Mouse (Mus musculus): ENCODE data around the gene Snx8.

Gene Snx8

GRCm38 (mm10) chr5:140388588-140389576 lies at the start of gene Snx8:
Gene Snx8 (minus strand): TSS chr5:140389262.
- DNase-seq (ENCODE audit: low read depth, low spot score) = peak; percentile 95

- no peak for DNase-seq (ENCODE audit: low read depth, low spot score)
Measured at GRCm38 (mm10) chr5:140425016-140425783, 36.1 kb upstream of the Snx8 start.

DNA sequence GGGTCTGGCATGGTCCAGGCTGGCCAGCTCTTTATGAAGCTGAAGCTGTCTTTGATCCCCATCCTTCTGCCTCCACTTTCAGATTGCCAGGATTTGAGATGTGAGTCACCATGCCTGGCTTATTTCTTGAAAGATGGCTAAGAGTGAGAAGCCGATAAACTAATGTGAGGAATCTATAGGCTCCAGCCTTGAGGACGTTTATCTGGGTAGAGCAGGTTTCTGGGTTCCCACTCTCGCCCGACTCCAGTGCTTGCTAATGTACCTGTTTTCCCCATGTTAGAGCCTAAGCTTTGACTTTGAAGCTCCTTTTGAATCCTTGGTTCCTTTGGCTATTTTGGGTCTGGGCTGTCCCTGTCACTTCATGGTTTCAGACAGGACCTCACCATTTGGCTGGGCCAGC lies 31.6 kb upstream of the Snx8 start:
- no peak for DNase-seq (ENCODE audit: low read depth, low spot score)

GRCm38 (mm10) chr5:140419442-140420080 lies 30.5 kb upstream of the Snx8 start:
- DNase-seq (ENCODE audit: low read depth, low spot score) = no peak

DNA sequence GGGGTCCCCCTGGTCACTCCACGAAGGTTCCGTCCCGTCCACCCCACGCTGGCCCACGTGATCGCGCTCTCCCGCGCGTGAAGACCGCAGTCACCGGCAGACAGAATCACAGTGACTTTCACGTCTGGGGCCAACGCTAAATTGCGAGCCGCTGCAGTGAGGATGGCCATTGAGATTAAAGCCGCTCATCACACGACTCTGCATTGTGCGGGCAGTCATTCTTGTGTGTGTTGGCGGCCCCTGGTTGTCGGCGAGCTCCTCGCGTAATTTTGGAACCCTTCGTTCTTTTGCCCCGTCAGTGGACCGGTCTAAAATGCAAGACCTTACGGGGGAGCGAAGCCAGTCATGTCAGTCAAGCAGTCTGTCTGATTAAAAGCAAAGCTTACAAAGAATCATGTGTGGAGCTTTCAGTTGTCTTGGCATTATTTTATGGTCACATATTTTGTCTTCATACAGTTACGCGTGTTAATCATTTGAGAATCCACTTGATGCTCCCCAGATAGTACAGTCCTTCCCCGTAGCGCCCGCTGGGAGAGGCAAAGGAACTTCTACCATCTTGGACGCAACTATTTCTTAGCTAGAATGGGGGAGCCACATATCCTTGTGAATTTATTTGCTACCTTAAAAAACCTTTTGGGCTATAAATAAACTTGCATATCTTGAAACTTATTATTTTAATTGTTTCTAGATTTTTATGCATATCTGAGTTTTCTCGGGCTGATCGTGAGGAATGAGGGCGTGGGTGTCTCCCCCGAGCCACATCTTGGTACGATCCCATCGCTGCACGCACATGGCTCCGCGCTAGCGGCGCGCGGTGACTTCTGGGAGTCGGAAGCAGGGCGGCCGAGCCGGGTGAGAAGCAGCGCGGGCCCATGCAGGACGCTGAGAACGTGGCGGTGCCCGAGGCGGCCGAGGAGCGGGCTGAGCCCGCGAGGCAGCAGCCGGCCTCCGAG lies 29.7 kb upstream of the Snx8 start, which contains the start of gene Eif3b:
Gene Eif3b (plus strand): TSS at position 840 of the 953 bp plus-strand sequence.
- DNase-seq (ENCODE audit: low read depth, low spot score) = peak; percentile 97

DNA sequence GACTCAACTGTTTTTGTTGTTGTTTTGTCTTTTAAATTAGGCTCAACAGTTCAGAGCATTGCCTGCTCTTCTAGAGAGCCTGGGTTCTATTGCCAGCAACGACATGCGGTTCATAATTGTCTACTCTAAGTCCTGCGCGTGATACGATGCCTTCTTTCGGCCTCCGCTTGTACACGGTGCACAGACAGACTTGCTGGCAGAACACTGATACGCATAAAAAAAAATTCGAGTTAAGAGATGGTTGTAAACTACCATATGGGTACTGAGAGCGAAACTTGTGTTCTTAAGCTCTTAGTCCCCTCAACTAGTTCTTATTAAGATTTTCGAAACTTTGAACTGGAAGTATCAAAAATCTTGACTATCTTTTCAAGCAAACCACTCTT lies 29.0 kb upstream of the Snx8 start:
- no peak for DNase-seq (ENCODE audit: low read depth, low spot score)

- DNase-seq (ENCODE audit: low read depth, low spot score) = no peak
Measured at GRCm38 (mm10) chr5:140414647-140415046, 25.6 kb upstream of the Snx8 start.

DNA sequence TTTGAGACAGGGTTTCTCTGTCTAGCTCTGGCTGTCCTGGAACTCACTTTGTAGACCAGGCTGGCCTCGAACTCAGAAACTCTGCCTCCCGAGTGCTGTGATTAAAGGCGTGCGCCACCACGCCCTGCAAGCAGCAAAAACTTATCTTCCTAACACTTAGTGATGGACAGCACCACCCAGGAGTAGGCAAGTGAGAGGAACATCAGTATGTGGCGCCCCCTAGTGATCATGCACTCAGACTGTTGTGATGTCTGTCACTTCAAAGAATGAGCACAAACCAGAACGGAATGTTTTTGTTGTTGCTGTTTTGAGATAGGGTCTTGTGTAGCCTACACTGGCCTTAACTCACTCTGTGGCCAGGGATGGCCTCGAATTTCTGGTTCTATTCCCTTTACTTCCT lies 22.3 kb upstream of the Snx8 start:
- DNase-seq (ENCODE audit: low read depth, low spot score) = peak; percentile 66

DNA sequence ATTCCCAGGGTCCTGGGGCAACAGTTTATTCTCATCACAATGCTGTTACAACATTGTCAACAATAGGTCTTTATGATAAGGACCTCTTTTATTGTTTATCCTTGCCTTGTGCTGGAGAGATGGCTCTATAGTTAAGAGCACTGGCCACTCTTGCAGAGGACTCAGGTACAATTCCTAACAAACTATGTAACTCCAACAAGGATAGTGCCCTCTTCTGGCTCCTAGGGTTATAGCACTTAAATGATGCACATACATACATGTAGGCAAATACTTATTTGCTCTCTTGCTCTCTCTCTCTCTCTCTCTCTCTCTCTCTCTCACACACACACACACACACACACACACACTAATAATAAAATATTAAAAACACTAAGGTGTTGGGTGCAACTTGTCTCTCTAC lies 19.7 kb upstream of the Snx8 start:
- no peak for DNase-seq (ENCODE audit: low read depth, low spot score)

- no peak for DNase-seq (ENCODE audit: low read depth, low spot score)
Measured at GRCm38 (mm10) chr5:140406666-140407065, 17.6 kb upstream of the Snx8 start.

DNA sequence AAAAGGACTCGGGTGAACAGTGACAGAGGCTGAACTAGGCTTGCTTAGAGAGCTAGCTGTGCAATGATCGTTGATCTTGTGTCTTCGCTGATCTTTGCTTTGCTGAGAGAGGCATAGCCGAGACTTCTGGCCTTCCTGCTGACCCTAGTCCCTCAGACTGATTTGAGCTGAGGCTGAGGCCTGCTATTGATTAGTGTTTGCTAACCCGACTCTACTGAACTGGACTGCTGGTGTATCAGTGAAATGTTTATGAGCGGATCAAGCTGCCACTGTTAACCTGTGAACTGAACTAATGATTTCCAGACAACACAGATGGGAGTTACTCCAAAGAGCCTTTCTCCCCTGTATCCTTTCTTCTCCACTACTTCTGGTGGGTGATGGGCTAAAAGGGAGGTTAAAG lies 16.1 kb upstream of the Snx8 start:
- no peak for DNase-seq (ENCODE audit: low read depth, low spot score)

DNA sequence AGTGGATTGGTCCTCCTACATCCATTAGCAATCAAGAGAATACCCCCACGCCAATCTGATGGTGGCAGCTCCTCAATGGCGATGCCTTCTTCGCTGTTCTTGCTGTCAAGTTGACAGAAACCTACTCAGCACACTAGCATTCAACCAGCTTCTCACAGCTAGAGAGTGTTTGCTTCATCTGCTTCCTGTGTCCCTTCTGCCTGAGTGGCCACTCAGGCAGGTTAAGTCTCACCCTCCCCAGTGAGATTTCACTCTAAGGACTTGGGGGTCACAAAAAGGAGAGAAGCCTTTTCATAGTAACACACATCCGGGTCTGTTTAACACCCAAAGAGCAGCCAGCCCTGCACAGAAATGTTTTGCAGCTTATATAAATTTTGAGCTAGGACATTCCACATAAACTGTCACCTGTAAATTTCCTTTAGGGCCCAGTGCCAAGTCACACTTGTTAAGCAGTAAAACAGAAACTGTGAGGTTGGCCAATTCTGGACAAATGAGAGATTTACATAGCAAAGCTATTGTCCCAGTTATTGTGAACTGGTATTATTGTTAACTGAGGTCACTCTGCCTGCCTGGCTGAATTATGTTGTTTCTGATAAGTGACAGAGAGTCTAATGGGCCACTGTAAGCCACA lies 13.7 kb upstream of the Snx8 start:
- no peak for DNase-seq (ENCODE audit: low read depth, low spot score)

DNA sequence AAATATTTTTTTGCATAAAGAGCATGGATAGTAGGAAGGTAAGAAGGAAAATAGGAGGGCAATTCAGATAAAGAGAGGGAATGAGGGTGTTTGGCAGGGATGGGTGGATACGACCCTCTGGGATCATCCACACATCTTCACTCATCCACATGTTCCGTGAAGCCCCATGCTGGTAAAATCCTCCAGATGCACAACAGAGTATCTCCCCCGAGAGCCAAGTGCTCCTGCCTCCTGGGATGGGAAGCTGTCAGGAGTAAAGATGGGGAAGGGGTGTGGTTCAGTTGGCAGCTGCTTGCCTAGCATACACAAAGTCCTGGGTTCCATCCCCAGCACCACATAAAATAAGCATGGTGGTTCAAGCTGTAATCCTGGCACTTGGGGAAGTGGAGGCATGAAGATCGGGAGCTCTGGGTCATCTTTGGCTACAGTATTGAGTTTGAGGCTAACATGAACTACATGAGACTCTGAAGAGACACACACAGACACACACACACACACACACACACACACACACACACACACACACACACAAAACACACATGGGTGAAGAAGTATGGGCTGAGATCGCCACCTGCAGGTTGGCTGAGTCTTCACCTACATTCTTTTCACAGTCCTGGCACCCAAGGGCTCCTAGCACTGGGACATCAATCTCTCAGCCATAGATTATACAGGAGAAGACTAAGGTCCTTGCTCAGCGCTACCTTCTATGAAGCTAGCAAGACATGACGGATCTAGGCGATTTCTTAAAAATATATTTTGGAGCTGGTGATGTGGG lies 7.3 kb upstream of the Snx8 start:
- peak; percentile 61 for DNase-seq (ENCODE audit: low read depth, low spot score)

DNA sequence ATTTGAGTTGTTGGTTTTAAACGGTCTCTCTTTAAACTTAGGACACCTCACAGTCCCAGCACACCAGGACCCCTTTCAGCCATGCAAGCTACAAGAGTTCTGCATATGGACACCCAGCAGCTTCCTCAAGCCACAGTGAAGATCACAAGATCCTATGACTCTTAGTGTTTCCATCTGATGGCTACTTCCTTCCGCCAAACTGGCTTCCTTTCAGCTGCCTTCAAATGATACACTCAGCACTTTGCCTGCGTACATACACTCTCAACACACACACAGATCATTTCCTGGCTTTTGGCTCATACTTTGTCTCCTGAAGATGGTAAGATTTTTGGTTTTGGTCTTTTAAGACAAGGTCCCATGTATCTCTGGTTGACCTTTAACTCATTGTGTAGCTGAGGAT lies 3.6 kb upstream of the Snx8 start:
- peak; percentile 20 for DNase-seq (ENCODE audit: low read depth, low spot score)

DNA sequence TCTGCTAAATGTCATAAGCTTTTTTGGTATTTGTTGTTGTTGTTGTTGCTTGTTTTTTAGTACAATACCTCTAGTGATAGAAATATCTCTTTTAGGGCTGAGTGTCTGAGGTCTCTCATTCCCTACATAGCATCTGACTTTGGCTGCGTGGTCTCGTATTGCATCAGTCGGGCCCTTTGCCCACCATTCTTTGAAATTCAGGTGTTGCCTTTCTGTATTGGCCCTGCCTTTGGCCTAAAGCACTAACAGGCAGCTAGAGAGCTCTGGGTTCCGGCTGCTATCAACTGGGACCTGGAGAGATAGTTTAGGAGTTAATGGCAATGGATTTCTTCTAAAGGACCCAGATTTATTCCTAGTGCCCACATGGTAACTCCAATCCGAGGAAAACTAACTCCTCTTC lies 2.9 kb upstream of the Snx8 start:
- DNase-seq (ENCODE audit: low read depth, low spot score) = no peak

DNA sequence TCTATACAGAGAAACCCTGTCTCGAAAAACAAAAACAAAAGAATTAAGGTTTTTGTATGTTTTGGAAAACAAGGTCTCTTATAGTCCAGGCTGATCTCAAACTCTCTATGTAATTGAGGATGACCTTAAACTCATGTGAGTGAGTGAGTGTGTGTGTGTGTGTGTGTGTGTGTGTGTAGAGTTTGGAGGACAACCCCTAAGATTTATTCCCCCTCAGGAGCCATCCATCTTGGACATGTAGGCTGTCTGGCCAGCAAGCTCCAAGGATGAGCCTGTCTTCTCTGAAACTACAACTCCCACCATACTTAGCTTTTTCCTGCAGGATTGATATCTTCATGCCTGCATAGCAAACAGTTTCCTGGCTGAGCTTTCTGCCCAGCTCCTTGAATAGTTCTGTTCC lies 2.4 kb upstream of the Snx8 start:
- DNase-seq (ENCODE audit: low read depth, low spot score) = no peak

DNA sequence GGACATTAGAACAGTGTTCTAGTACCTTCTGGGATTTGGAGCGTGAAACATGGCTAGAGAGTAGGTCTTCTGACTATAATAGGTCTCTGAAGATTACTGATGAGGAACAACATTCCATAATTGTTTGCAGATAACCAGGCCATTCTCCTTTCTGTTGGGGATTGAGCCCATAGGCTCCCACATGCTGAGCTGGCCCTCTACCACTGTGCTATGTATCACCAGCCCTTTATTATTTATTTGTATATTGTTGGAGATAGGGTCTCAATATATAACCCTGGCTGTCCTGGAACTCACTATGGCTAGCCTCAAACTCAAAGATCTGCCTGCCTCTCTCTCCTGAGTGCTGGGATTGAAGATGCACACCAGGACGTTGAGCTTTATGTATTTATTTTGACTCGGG lies 585 bp upstream of the Snx8 start:
- DNase-seq (ENCODE audit: low read depth, low spot score) = no peak

DNA sequence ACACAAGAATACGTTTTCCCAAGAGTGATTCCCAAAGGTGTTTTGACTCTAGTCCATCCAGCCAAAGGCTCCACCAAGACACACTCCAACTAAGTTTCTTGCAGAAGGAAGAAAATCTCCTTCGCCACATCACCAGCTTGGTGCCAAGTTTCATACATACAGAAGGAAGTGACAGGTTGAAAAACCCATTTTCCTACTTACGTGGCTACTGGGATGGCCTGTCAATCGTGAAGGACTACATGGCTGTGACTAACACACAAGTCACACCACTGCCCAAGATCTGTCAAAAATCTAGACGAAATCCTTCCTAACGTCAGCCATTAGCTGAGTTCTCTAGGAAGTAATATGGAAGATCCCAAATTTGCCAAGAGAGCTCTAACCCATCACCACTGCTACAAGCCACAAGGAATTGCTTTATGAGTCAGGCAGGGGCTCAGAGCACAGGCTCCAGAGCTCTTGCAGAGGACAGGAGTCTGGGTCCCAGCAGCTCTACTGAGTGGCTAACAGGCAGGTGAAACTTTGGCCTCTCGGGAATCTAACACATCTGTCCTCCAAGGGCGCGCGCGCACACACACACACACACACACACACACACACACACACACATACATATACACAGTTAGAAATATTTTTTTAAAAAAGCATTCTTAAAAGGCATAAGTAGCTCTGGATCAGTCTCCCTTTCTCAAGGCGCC lies 1.1 kb downstream of the Snx8 start:
- no peak for DNase-seq (ENCODE audit: low read depth, low spot score)

GRCm38 (mm10) chr5:140387236-140387635 lies 1.8 kb downstream of the Snx8 start:
- DNase-seq (ENCODE audit: low read depth, low spot score) = no peak
